Mouse (Mus musculus) embryonic facial prominence, embryonic 15.5 days (tissue): ENCODE data around the gene Adgrl3. TPM values are rescaled to one million over a fixed set of nuclear protein-coding genes. Genes with fewer than 3 reads are reported as not detected.

Experiments used
- ATAC-seq: fragments of 200-750 bp; cut with Nextera tagmentation; 2 replicates; pipeline ENCODE4 v1.8.0; 2017; ENCODE audit warnings: low read depth, moderate TSS enrichment; ENCODE audit not compliant: insufficient number of reproducible peaks, low FRiP score, low TSS enrichment
- H3K27ac ChIP-seq: fragments of 300-500 bp; sonication (generic); replicated peaks from 2 replicates; pipeline ENCODE4 v1.5.1; 2015; ENCODE audit warnings: mild to moderate bottlenecking, inconsistent platforms
- H3K27me3 ChIP-seq: fragments of 300-500 bp; sonication (generic); 2 replicates; pipeline ENCODE4 v1.6.1; 2015; ENCODE audit warnings: inconsistent platforms
- H3K36me3 ChIP-seq: fragments of 300-500 bp; sonication (generic); 2 replicates; pipeline ENCODE4 v1.6.1; 2015; ENCODE audit warnings: mild to moderate bottlenecking, inconsistent platforms
- H3K4me1 ChIP-seq: fragments of 300-500 bp; sonication (generic); 2 replicates; pipeline ENCODE4 v1.6.1; 2015; ENCODE audit warnings: inconsistent platforms
- H3K4me2 ChIP-seq: fragments of 300-500 bp; sonication (generic); replicated peaks from 2 replicates; pipeline ENCODE4 v1.6.1; 2015; ENCODE audit warnings: mild to moderate bottlenecking, inconsistent platforms
- H3K4me3 ChIP-seq: fragments of 300-500 bp; sonication (generic); replicated peaks from 2 replicates; pipeline ENCODE4 v1.5.1; 2015; ENCODE audit warnings: mild to moderate bottlenecking, inconsistent platforms
- H3K9ac ChIP-seq: fragments of 300-500 bp; sonication (generic); 2 replicates; pipeline ENCODE4 v1.6.1; 2015; ENCODE audit warnings: inconsistent platforms
- H3K9me3 ChIP-seq: fragments of 300-500 bp; sonication (generic); replicated peaks from 2 replicates; pipeline ENCODE4 v1.6.1; 2016; ENCODE audit warnings: inconsistent platforms
- WGBS: fragments of 180-500 bp; shearing (Covaris S2); methylation state at CpG from one replicate; pipeline ENCODE4 v1.1.7; 2015; 5-methylcytosine and 5-hydroxymethylcytosine counted together
- polyA plus RNA-seq: library from polyadenylated mRNA; unstranded; fragments of >200 nt; fragmentation: Nextera tagmentation; extraction: Ambion mirVana; gene quantifications from 2 replicates; pipeline ENCODE4 v1.2.1, GENCODE M21; 2015

Gene Adgrl3
- polyA plus RNA-seq, 1 experiment from 2014 or later, result 26.4 TPM

GRCm38 (mm10) chr5:81043875-81044274 is 23.9 kb downstream of the Adgrl3 start:
- Histone ChIP-seq H3K27ac (no peak overlapping the region), H3K4me1 (no peaks in the 10 kb centered on the region), H3K9me3 (no peaks in the 10 kb centered on the region), H3K27me3 (no peaks in the 10 kb centered on the region), H3K4me2 (no peak overlapping the region), H3K36me3 (no peaks in the 10 kb centered on the region), H3K9ac (no peak overlapping the region), H3K4me3 (no peak overlapping the region)
- ATAC-seq, result no peak

GRCm38 (mm10) chr5:81046128-81046527 is 26.2 kb downstream of the Adgrl3 start:
- Histone ChIP-seq H3K4me2 (no peak overlapping the region), H3K36me3 (no peaks in the 10 kb centered on the region), H3K9ac (no peak overlapping the region), H3K27me3 (no peaks in the 10 kb centered on the region), H3K9me3 (no peaks in the 10 kb centered on the region), H3K4me1 (no peaks in the 10 kb centered on the region), H3K4me3 (no peak overlapping the region), H3K27ac (no peak overlapping the region)
- no peak for ATAC-seq
- 81% methylated on average over 4 of the region's 4 CpGs for WGBS

- WGBS, result 62% methylated on average over 4 of the region's 4 CpGs
- ATAC-seq, result no peak
- Histone ChIP-seq H3K27ac (no peak overlapping the region), H3K27me3 (no peaks in the 10 kb centered on the region), H3K4me1 (no peaks in the 10 kb centered on the region), H3K4me2 (no peak overlapping the region), H3K9me3 (no peaks in the 10 kb centered on the region), H3K9ac (no peak overlapping the region), H3K4me3 (no peak overlapping the region), H3K36me3 (no peaks in the 10 kb centered on the region)
These were observed 34.7 kb downstream of the Adgrl3 start for GRCm38 (mm10) chr5:81054628-81055027.

GRCm38 (mm10) chr5:81055253-81055652 is 35.3 kb downstream of the Adgrl3 start:
- no peak overlapping the region for H3K4me3 ChIP-seq
- H3K9ac ChIP-seq, result no peak overlapping the region
- H3K27ac ChIP-seq, result no peak overlapping the region
- 61% methylated on average over 2 of the region's 2 CpGs for whole genome bisulfite sequencing
- H3K4me2 ChIP-seq, result no peak overlapping the region
- ATAC-seq, result no peak
- no peaks in the 10 kb centered on the region for H3K36me3 ChIP-seq
- H3K27me3 ChIP-seq, result no peaks in the 10 kb centered on the region
- no peaks in the 10 kb centered on the region for H3K9me3 ChIP-seq
- no peaks in the 10 kb centered on the region for H3K4me1 ChIP-seq

GRCm38 (mm10) chr5:81058122-81058521 is 38.2 kb downstream of the Adgrl3 start:
- Histone ChIP-seq H3K9me3 (no peaks in the 10 kb centered on the region), H3K4me1 (peaks cover 5% of the 10 kb centered on the region; the same call in 1 of the 2 replicates), H3K9ac (no peak overlapping the region), H3K4me3 (no peak overlapping the region), H3K4me2 (no peak overlapping the region), H3K27me3 (no peaks in the 10 kb centered on the region), H3K36me3 (no peaks in the 10 kb centered on the region), H3K27ac (no peak overlapping the region)
- 87% methylated on average over 2 of the region's 2 CpGs for WGBS
- ATAC-seq, result no peak

GRCm38 (mm10) chr5:81060950-81061349 is 41.0 kb downstream of the Adgrl3 start:
- WGBS, result 45% methylated on average over 2 of the region's 2 CpGs
- no peak overlapping the region for H3K4me3 ChIP-seq
- H3K4me2 ChIP-seq, result no peak overlapping the region
- no peaks in the 10 kb centered on the region for H3K9me3 ChIP-seq
- no peaks in the 10 kb centered on the region for H3K27me3 ChIP-seq
- H3K9ac ChIP-seq, result no peak overlapping the region
- no peak for ATAC-seq
- peaks cover 5% of the 10 kb centered on the region; the same call in 1 of the 2 replicates for H3K4me1 ChIP-seq
- H3K36me3 ChIP-seq, result no peaks in the 10 kb centered on the region
- no peak overlapping the region for H3K27ac ChIP-seq

- H3K9me3 ChIP-seq, result no peaks in the 10 kb centered on the region
- H3K36me3 ChIP-seq, result no peaks in the 10 kb centered on the region
- no peak overlapping the region for H3K4me3 ChIP-seq
- no peak overlapping the region for H3K9ac ChIP-seq
- no peak for ATAC-seq
- H3K27me3 ChIP-seq, result no peaks in the 10 kb centered on the region
- H3K4me2 ChIP-seq, result no peak overlapping the region
- peaks cover 5% of the 10 kb centered on the region; the same call in 1 of the 2 replicates for H3K4me1 ChIP-seq
- H3K27ac ChIP-seq, result no peak overlapping the region
These were observed 41.4 kb downstream of the Adgrl3 start for GRCm38 (mm10) chr5:81061386-81061785.

GRCm38 (mm10) chr5:81064026-81064425 is 44.1 kb downstream of the Adgrl3 start:
- WGBS, result 93% methylated on average over 2 of the region's 2 CpGs
- Histone ChIP-seq H3K4me2 (no peak overlapping the region), H3K9ac (no peak overlapping the region), H3K36me3 (no peaks in the 10 kb centered on the region), H3K4me1 (peaks cover 5% of the 10 kb centered on the region; the same call in 1 of the 2 replicates), H3K27ac (no peak overlapping the region), H3K27me3 (no peaks in the 10 kb centered on the region), H3K9me3 (no peaks in the 10 kb centered on the region), H3K4me3 (no peak overlapping the region)
- no peak for ATAC-seq

GRCm38 (mm10) chr5:81068173-81068572 is 48.2 kb downstream of the Adgrl3 start:
- no peak overlapping the region for H3K4me3 ChIP-seq
- H3K4me1 ChIP-seq, result no peaks in the 10 kb centered on the region
- WGBS, result 76% methylated on average over 6 of the region's 6 CpGs
- no peak overlapping the region for H3K27ac ChIP-seq
- H3K9ac ChIP-seq, result no peak overlapping the region
- H3K4me2 ChIP-seq, result no peak overlapping the region
- no peak for ATAC-seq
- H3K27me3 ChIP-seq, result no peaks in the 10 kb centered on the region
- H3K9me3 ChIP-seq, result no peaks in the 10 kb centered on the region
- H3K36me3 ChIP-seq, result no peaks in the 10 kb centered on the region

- no peaks in the 10 kb centered on the region for H3K36me3 ChIP-seq
- H3K4me1 ChIP-seq, result no peaks in the 10 kb centered on the region
- no peak overlapping the region for H3K27ac ChIP-seq
- no peak for ATAC-seq
- 48% methylated on average over 4 of the region's 4 CpGs for WGBS
- H3K9ac ChIP-seq, result no peak overlapping the region
- no peak overlapping the region for H3K4me2 ChIP-seq
- no peaks in the 10 kb centered on the region for H3K9me3 ChIP-seq
- no peak overlapping the region for H3K4me3 ChIP-seq
- H3K27me3 ChIP-seq, result no peaks in the 10 kb centered on the region
These were observed 48.9 kb downstream of the Adgrl3 start for GRCm38 (mm10) chr5:81068839-81069238.

GRCm38 (mm10) chr5:81072888-81073287 is 53.0 kb downstream of the Adgrl3 start:
- no peak for ATAC-seq
- no peaks in the 10 kb centered on the region for H3K9me3 ChIP-seq
- no peaks in the 10 kb centered on the region for H3K27me3 ChIP-seq
- H3K36me3 ChIP-seq, result no peaks in the 10 kb centered on the region
- no peak overlapping the region for H3K27ac ChIP-seq
- no peak overlapping the region for H3K4me3 ChIP-seq
- H3K4me2 ChIP-seq, result no peak overlapping the region
- 73% methylated on average over 5 of the region's 5 CpGs for WGBS
- no peak overlapping the region for H3K9ac ChIP-seq
- H3K4me1 ChIP-seq, result no peaks in the 10 kb centered on the region

GRCm38 (mm10) chr5:81073875-81074274 is 53.9 kb downstream of the Adgrl3 start:
- no peak overlapping the region for H3K27ac ChIP-seq
- H3K27me3 ChIP-seq, result no peaks in the 10 kb centered on the region
- H3K9me3 ChIP-seq, result no peaks in the 10 kb centered on the region
- no peak overlapping the region for H3K4me2 ChIP-seq
- 36% methylated on average over 1 of the region's 1 CpGs for WGBS
- H3K36me3 ChIP-seq, result no peaks in the 10 kb centered on the region
- no peak overlapping the region for H3K9ac ChIP-seq
- no peaks in the 10 kb centered on the region for H3K4me1 ChIP-seq
- H3K4me3 ChIP-seq, result no peak overlapping the region
- ATAC-seq, result peak; percentile 43; the same call in 1 of the 2 replicates
